ENCODE assay signal across 8 mouse cellular contexts in genomic region chr8:3676993-3677579, GRCm38 (mm10). TPM values are rescaled to one million over a fixed set of nuclear protein-coding genes. Genes with fewer than 3 reads are reported as not detected.
DNase-seq lines count a peak whose midpoint lies in the region; ATAC-seq and TF ChIP-seq lines count a peak whose summit lies in the region.

No protein-coding gene starts in this region.

- H3K9me3 ChIP-seq in forebrain, postnatal 0 days (ENCODE audit: low read length), result no peaks in the 10 kb centered on the region
- no peaks in the 10 kb centered on the region for H3K9me3 ChIP-seq in limb, embryonic 11.5 days (ENCODE audit: control insufficient read depth, low read length)
- H3K9me3 ChIP-seq in midbrain, embryonic 13.5 days, result no peaks in the 10 kb centered on the region

- WGBS in forebrain, postnatal 0 days, result 3% methylated on average over 15 of the region's 15 CpGs
- WGBS in limb, embryonic 11.5 days, result 4% methylated on average over 15 of the region's 15 CpGs
- WGBS in midbrain, embryonic 13.5 days, result 5% methylated on average over 15 of the region's 15 CpGs

- no peak; the same call in 1 of the 2 replicates for ATAC-seq in forebrain, postnatal 0 days
- no peak; the same call in 1 of the 2 replicates for ATAC-seq in limb, embryonic 11.5 days (ENCODE audit: insufficient number of reproducible peaks, low FRiP score, low TSS enrichment, low read depth)
- ATAC-seq in midbrain, embryonic 13.5 days, result peak; percentile 6; the same call in 1 of the 2 replicates
- no peak for ATAC-seq in monocyte, adult 5-6 weeks (replicated peaks; ENCODE audit: insufficient number of reproducible peaks, low FRiP score, low TSS enrichment, poor library complexity, severe bottlenecking)

- peak overlapping the region; percentile 89 for H3K9ac ChIP-seq in forebrain, postnatal 0 days
- peak overlapping the region; percentile 89 for H3K9ac ChIP-seq in limb, embryonic 11.5 days (ENCODE audit: low read length)
- peak overlapping the region; percentile 94 for H3K9ac ChIP-seq in midbrain, embryonic 13.5 days (replicated peaks)

- TF ChIP-seq CTCF in forebrain, postnatal 0 days (IDR thresholded peaks at IDR 0.05; ENCODE audit: low read depth), result no peak

- H3K27ac ChIP-seq in forebrain, postnatal 0 days (ENCODE audit: low read depth, low read length), result peak overlapping the region; percentile 86
- peak overlapping the region; percentile 81 for H3K27ac ChIP-seq in limb, embryonic 11.5 days (replicated peaks; ENCODE audit: low read depth, low read length)
- peak overlapping the region; percentile 88 for H3K27ac ChIP-seq in midbrain, embryonic 13.5 days

- DNase-seq in cerebellum, postnatal 14 days, result peak; percentile 33 to 49
- no peak for DNase-seq in cerebellum, adult 8-10 months
- peak; percentile 60 for DNase-seq in adipocyte (ENCODE audit: low spot score)
- DNase-seq in forebrain, postnatal 0 days, result peak; percentile 11
- DNase-seq in limb, embryonic 11.5 days (ENCODE audit: low spot score), result no peak
- no peak for DNase-seq in gastrocnemius, postnatal 4 days (ENCODE audit: low spot score in 2 of 2)

- H3K27me3 ChIP-seq in forebrain, postnatal 0 days (ENCODE audit: insufficient read depth, low read length), result no peaks in the 10 kb centered on the region
- no peaks in the 10 kb centered on the region for H3K27me3 ChIP-seq in limb, embryonic 11.5 days (ENCODE audit: control insufficient read depth, insufficient read depth, low read length)
- no peaks in the 10 kb centered on the region for H3K27me3 ChIP-seq in midbrain, embryonic 13.5 days

- H3K4me3 ChIP-seq in forebrain, postnatal 0 days (ENCODE audit: low read depth, low read length), result peak overlapping the region; percentile 94
- peak overlapping the region; percentile 79 for H3K4me3 ChIP-seq in limb, embryonic 11.5 days (ENCODE audit: low read depth, low read length)
- peak overlapping the region; percentile 89 for H3K4me3 ChIP-seq in midbrain, embryonic 13.5 days (replicated peaks)

- H3K4me2 ChIP-seq in forebrain, postnatal 0 days (ENCODE audit: low read depth), result peak overlapping the region; percentile 87
- H3K4me2 ChIP-seq in limb, embryonic 11.5 days (ENCODE audit: low read depth, severe bottlenecking), result peak overlapping the region; percentile 79
- H3K4me2 ChIP-seq in midbrain, embryonic 13.5 days (replicated peaks), result peak overlapping the region; percentile 78

- H3K36me3 ChIP-seq in forebrain, postnatal 0 days (ENCODE audit: insufficient read depth), result peaks cover 19% of the 10 kb centered on the region
- peaks cover 13% of the 10 kb centered on the region for H3K36me3 ChIP-seq in limb, embryonic 11.5 days (ENCODE audit: control insufficient read depth, insufficient read depth, low read length)
- peaks cover 31% of the 10 kb centered on the region for H3K36me3 ChIP-seq in midbrain, embryonic 13.5 days

- H3K4me1 ChIP-seq in forebrain, postnatal 0 days (ENCODE audit: insufficient read depth), result no peaks in the 10 kb centered on the region
- H3K4me1 ChIP-seq in limb, embryonic 11.5 days (ENCODE audit: control insufficient read depth, insufficient read depth, low read length), result 0 out of 2 replicates have a peak, but pooled peaks cover 7% of the 10 kb centered on the region
- peaks cover 20% of the 10 kb centered on the region for H3K4me1 ChIP-seq in midbrain, embryonic 13.5 days (replicated peaks)

RNA-seq across cellular contexts. Expression of gene Trappc5, which starts 1.0 kb away (rescaled TPM):
- total RNA-seq in forebrain, postnatal 0 days (2014; rRNA removed), result 70.5 and 72.7 TPM in 2 replicates
- 61.2 and 68.5 TPM in 2 replicates for polyA plus RNA-seq in forebrain, postnatal 0 days (2015; fragmentation: Nextera tagmentation; extraction: Ambion mirVana)
- 31.9 and 36.5 TPM in 2 replicates for polyA plus RNA-seq in limb, embryonic 11.5 days (2014; fragmentation: Nextera tagmentation; extraction: Ambion mirVana)
- 58.6 and 60.2 TPM in 2 replicates for polyA plus RNA-seq in midbrain, embryonic 13.5 days (2015; fragmentation: Nextera tagmentation; extraction: Ambion mirVana)
- total RNA-seq in monocyte, adult 5-6 weeks (2017), result 24.4 to 30.4 TPM (median 24.6 TPM) in 3 replicates
- total RNA-seq in gastrocnemius, postnatal 4 days (2021), result 10 to 100 TPM; 25.9 to 27.8 TPM

RNA-seq across cellular contexts. Expression of gene Fcor, which starts 4.9 kb away (rescaled TPM):
- total RNA-seq in forebrain, postnatal 0 days (2014; rRNA removed), result 9.8 and 13.7 TPM in 2 replicates
- polyA plus RNA-seq in forebrain, postnatal 0 days (2015; fragmentation: Nextera tagmentation; extraction: Ambion mirVana), result 21.0 and 22.2 TPM in 2 replicates
- 11.0 and 14.1 TPM in 2 replicates for polyA plus RNA-seq in limb, embryonic 11.5 days (2014; fragmentation: Nextera tagmentation; extraction: Ambion mirVana)
- 9.6 and 12.4 TPM in 2 replicates for polyA plus RNA-seq in midbrain, embryonic 13.5 days (2015; fragmentation: Nextera tagmentation; extraction: Ambion mirVana)
- 4.3 to 4.9 TPM in 2 of 3 replicates, not detected in the other for total RNA-seq in monocyte, adult 5-6 weeks (2017)
- total RNA-seq in gastrocnemius, postnatal 4 days (2021), result 1 to 10 TPM; 2.5 to 2.9 TPM

RNA-seq across cellular contexts. Expression of gene Mcemp1, which starts 11.5 kb away (rescaled TPM):
- 0.19 TPM in 1 of 2 replicates, not detected in the other for total RNA-seq in forebrain, postnatal 0 days (2014; rRNA removed)
- 0.30 and 0.40 TPM in 2 replicates for polyA plus RNA-seq in forebrain, postnatal 0 days (2015; fragmentation: Nextera tagmentation; extraction: Ambion mirVana)
- polyA plus RNA-seq in limb, embryonic 11.5 days (2014; fragmentation: Nextera tagmentation; extraction: Ambion mirVana), result 0.09 TPM in 1 of 2 replicates, not detected in the other
- 0.40 TPM in 1 of 2 replicates, not detected in the other for polyA plus RNA-seq in midbrain, embryonic 13.5 days (2015; fragmentation: Nextera tagmentation; extraction: Ambion mirVana)
- total RNA-seq in monocyte, adult 5-6 weeks (2017), result 40.4 to 71.1 TPM (median 68.4 TPM) in 3 replicates
- total RNA-seq in gastrocnemius, postnatal 4 days (2021), result under 1 TPM; 0.25 to 0.52 TPM

RNA-seq across cellular contexts. Expression of gene Fcer2a, which starts 16.9 kb away (rescaled TPM):
- total RNA-seq in forebrain, postnatal 0 days (2014; rRNA removed), result not detected in 2 replicates
- polyA plus RNA-seq in forebrain, postnatal 0 days (2015; fragmentation: Nextera tagmentation; extraction: Ambion mirVana), result 0.20 and 0.24 TPM in 2 replicates
- polyA plus RNA-seq in limb, embryonic 11.5 days (2014; fragmentation: Nextera tagmentation; extraction: Ambion mirVana), result 0.24 TPM in 1 of 2 replicates, not detected in the other
- polyA plus RNA-seq in midbrain, embryonic 13.5 days (2015; fragmentation: Nextera tagmentation; extraction: Ambion mirVana), result 0.23 and 0.61 TPM in 2 replicates
- total RNA-seq in monocyte, adult 5-6 weeks (2017), result 11.4 to 16.0 TPM (median 11.7 TPM) in 3 replicates
- under 1 TPM; 0.67 to 0.86 TPM for total RNA-seq in gastrocnemius, postnatal 4 days (2021)

RNA-seq across cellular contexts. Expression of gene Retn, which starts 21.5 kb away (rescaled TPM):
- total RNA-seq in forebrain, postnatal 0 days (2014; rRNA removed), result 0.38 and 1.7 TPM in 2 replicates
- 0.42 and 0.44 TPM in 2 replicates for polyA plus RNA-seq in forebrain, postnatal 0 days (2015; fragmentation: Nextera tagmentation; extraction: Ambion mirVana)
- not detected in 2 replicates for polyA plus RNA-seq in limb, embryonic 11.5 days (2014; fragmentation: Nextera tagmentation; extraction: Ambion mirVana)
- 0.24 and 0.48 TPM in 2 replicates for polyA plus RNA-seq in midbrain, embryonic 13.5 days (2015; fragmentation: Nextera tagmentation; extraction: Ambion mirVana)
- not detected in 3 replicates for total RNA-seq in monocyte, adult 5-6 weeks (2017)
- 10 to 100 TPM in 1 of 2 experiments, 1 to 10 TPM in 1; 7.6 to 11.6 TPM for total RNA-seq in gastrocnemius, postnatal 4 days (2021)

Comparison
In these comparisons a context has a peak if more than half of its experiments do, and no peak if none do; other contexts are left out.
1. DNase-seq: peak in cerebellum, postnatal 14 days (2 of 2), adipocyte (single experiment) and forebrain, postnatal 0 days (single experiment); none in cerebellum, adult 8-10 months (single experiment), limb, embryonic 11.5 days (single experiment) and gastrocnemius, postnatal 4 days (0 of 2).
2. RNA of gene Mcemp1, which starts 11.5 kb away (total RNA-seq): 40.4 to 71.1 TPM in monocyte, adult 5-6 weeks; 0.25 to 0.52 TPM in gastrocnemius, postnatal 4 days and 0.19 TPM in forebrain, postnatal 0 days; every median in the first group is over 10 times any median in the second.
3. Peak in every context shown above with its lines, with median percentiles within 50 percentile points of each other: H3K27ac ChIP-seq, H3K4me2 ChIP-seq, H3K4me3 ChIP-seq and H3K9ac ChIP-seq.